Mouse (Mus musculus): ENCODE data around the gene Cd7. TPM values are rescaled to one million over a fixed set of nuclear protein-coding genes. Genes with fewer than 3 reads are reported as not detected.

Gene Cd7
- polyA plus RNA-seq, 1 experiment from 2014 or later = 0.74 TPM

DNA sequence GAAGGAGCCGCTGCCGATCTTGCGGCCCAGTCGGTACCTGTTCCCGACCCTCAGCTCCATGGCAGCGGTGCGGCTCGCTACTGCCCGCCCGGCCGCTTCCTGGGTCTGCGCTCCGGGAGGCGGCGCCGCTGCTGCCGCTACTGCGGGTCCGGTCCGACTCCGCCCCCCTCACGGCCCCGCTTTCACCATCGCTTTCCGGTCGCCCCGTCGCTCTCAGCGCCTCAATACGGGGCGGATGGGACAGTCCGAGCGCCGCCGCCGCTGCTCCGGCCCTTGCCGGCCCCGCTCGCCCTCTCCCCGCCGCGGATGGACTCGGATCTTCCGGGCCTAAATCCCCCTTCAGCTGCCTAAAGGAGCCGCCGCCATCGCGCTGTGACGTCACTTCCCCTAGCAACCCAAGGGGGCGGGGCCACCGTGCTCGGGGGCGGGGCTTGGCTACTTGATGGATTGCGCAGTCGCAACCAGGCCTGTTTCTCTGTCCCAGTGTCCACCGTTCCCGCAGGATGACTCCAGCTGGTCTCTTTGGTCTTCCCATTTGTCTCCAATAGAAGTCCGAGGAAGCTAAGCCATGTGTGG lies 48.2 kb downstream of the Cd7 start, which contains the start of gene Csnk1d:
Gene Csnk1d (minus strand): TSS at position 380 of the 576 bp plus-strand sequence.
- Histone ChIP-seq H3K27me3 (no peaks in the 10 kb centered on the region), H3K27ac (peak within 1 kb of the TSS; percentile 96), H3K4me2 (peak within 1 kb of the TSS; percentile 69), H3K4me3 (peak within 1 kb of the TSS; percentile 96), H3K9me3 (replicated peaks) (no peaks in the 10 kb centered on the region), H3K36me3 (peaks cover 1% of the 10 kb centered on the region; the same call in 1 of the 2 replicates), H3K4me1 (replicated peaks) (peaks cover 54% of the 10 kb centered on the region), H3K9ac (peak within 1 kb of the TSS; percentile 100)
- WGBS = under 1% methylated on average over 58 of the region's 59 CpGs
- ATAC-seq (replicated peaks; ENCODE audit: insufficient number of reproducible peaks, insufficient read depth, low FRiP score, low read depth) = peak; percentile 88

GRCm38 (mm10) chr11:120990126-120990781 lies 49.0 kb downstream of the Cd7 start:
- peaks cover 53% of the 10 kb centered on the region for H3K4me1 ChIP-seq (replicated peaks)
- peak; percentile 54 for ATAC-seq (replicated peaks; ENCODE audit: insufficient number of reproducible peaks, insufficient read depth, low FRiP score, low read depth)

GRCm38 (mm10) chr11:120989523-120989922 lies 49.7 kb downstream of the Cd7 start:
- Histone ChIP-seq H3K9me3 (replicated peaks) (no peaks in the 10 kb centered on the region), H3K4me1 (replicated peaks) (peaks cover 59% of the 10 kb centered on the region), H3K27ac (peak overlapping the region; percentile 96), H3K36me3 (peaks cover 8% of the 10 kb centered on the region; the same call in 1 of the 2 replicates), H3K4me2 (peak overlapping the region; percentile 69), H3K27me3 (no peaks in the 10 kb centered on the region), H3K4me3 (peak overlapping the region; percentile 96), H3K9ac (peak overlapping the region; percentile 100)
- WGBS = 12% methylated on average over 1 of the region's 1 CpGs
- no peak for ATAC-seq (replicated peaks; ENCODE audit: insufficient number of reproducible peaks, insufficient read depth, low FRiP score, low read depth)

More at GRCm38 (mm10) chr11:120990126-120990781, 49.0 kb downstream of the Cd7 start:
- peak overlapping the region; percentile 96 for H3K4me3 ChIP-seq
- peaks cover 8% of the 10 kb centered on the region; the same call in 1 of the 2 replicates for H3K36me3 ChIP-seq
- peak overlapping the region; percentile 96 for H3K27ac ChIP-seq
- no peaks in the 10 kb centered on the region for H3K9me3 ChIP-seq (replicated peaks)
- H3K9ac ChIP-seq = peak overlapping the region; percentile 100
- WGBS = 2% methylated on average over 28 of the region's 35 CpGs
- no peaks in the 10 kb centered on the region for H3K27me3 ChIP-seq
- peak overlapping the region; percentile 69 for H3K4me2 ChIP-seq

- no peak overlapping the region; the same call in 1 of the 2 replicates for H3K4me3 ChIP-seq
- peaks cover 57% of the 10 kb centered on the region for H3K4me1 ChIP-seq (replicated peaks)
- no peaks in the 10 kb centered on the region for H3K27me3 ChIP-seq
- H3K9ac ChIP-seq = 0 out of 2 replicates have a peak overlapping the region, but pooled peaks have one; percentile 11
- no peaks in the 10 kb centered on the region for H3K9me3 ChIP-seq (replicated peaks)
- ATAC-seq (replicated peaks; ENCODE audit: insufficient number of reproducible peaks, insufficient read depth, low FRiP score, low read depth) = no peak
- H3K4me2 ChIP-seq = peak overlapping the region; percentile 69
- WGBS = 60% methylated on average over 4 of the region's 4 CpGs
- H3K27ac ChIP-seq = no peak overlapping the region
- peaks cover 8% of the 10 kb centered on the region; the same call in 1 of the 2 replicates for H3K36me3 ChIP-seq
These were observed 50.8 kb downstream of the Cd7 start for GRCm38 (mm10) chr11:120988410-120988809.

GRCm38 (mm10) chr11:120987608-120988007 lies 51.6 kb downstream of the Cd7 start:
- Histone ChIP-seq H3K4me3 (no peak overlapping the region), H3K36me3 (peaks cover 15% of the 10 kb centered on the region), H3K9ac (peak overlapping the region; percentile 13; the same call in 1 of the 2 replicates), H3K27me3 (no peaks in the 10 kb centered on the region), H3K4me1 (replicated peaks) (peaks cover 54% of the 10 kb centered on the region), H3K9me3 (replicated peaks) (no peaks in the 10 kb centered on the region), H3K4me2 (no peak overlapping the region), H3K27ac (peak overlapping the region; percentile 21; the same call in 1 of the 2 replicates)
- ATAC-seq (replicated peaks; ENCODE audit: insufficient number of reproducible peaks, insufficient read depth, low FRiP score, low read depth) = no peak
- 69% methylated on average over 3 of the region's 3 CpGs for WGBS

Other genes starting within 250 kb of the Cd7 start
- gene Dus1l, start 243.0 kb downstream of the Cd7 start, polyA plus RNA-seq (2015; fragmentation: Nextera tagmentation; extraction: Ambion mirVana) = 36.9 and 50.0 TPM in 2 replicates
- 17.0 and 31.7 TPM in 2 replicates for gene Fasn, start 214.9 kb downstream of the Cd7 start, polyA plus RNA-seq (2015; fragmentation: Nextera tagmentation; extraction: Ambion mirVana)
- 3.5 and 4.5 TPM in 2 replicates for gene Ccdc57, start 106.5 kb downstream of the Cd7 start, polyA plus RNA-seq (2015; fragmentation: Nextera tagmentation; extraction: Ambion mirVana)
- 158 and 159 TPM in 2 replicates for gene Slc16a3, start 90.9 kb downstream of the Cd7 start, polyA plus RNA-seq (2015; fragmentation: Nextera tagmentation; extraction: Ambion mirVana)
- 59.5 and 79.0 TPM in 2 replicates for gene Csnk1d, start 48.1 kb downstream of the Cd7 start, polyA plus RNA-seq (2015; fragmentation: Nextera tagmentation; extraction: Ambion mirVana)
- not detected in 2 replicates for gene Sectm1b, start 24.2 kb upstream of the Cd7 start, polyA plus RNA-seq (2015; fragmentation: Nextera tagmentation; extraction: Ambion mirVana)
- 0.30 TPM in 1 of 2 replicates, not detected in the other for gene Sectm1a, start 41.8 kb upstream of the Cd7 start, polyA plus RNA-seq (2015; fragmentation: Nextera tagmentation; extraction: Ambion mirVana)
- not detected in 2 replicates for gene Tex19.2, start 79.3 kb upstream of the Cd7 start, polyA plus RNA-seq (2015; fragmentation: Nextera tagmentation; extraction: Ambion mirVana)
- gene Tex19.1, start 106.7 kb upstream of the Cd7 start, polyA plus RNA-seq (2015; fragmentation: Nextera tagmentation; extraction: Ambion mirVana) = 0.10 TPM in 1 of 2 replicates, not detected in the other
- not detected in 2 replicates for gene Uts2r, start 120.9 kb upstream of the Cd7 start, polyA plus RNA-seq (2015; fragmentation: Nextera tagmentation; extraction: Ambion mirVana)
- gene Hexdc, start 165.0 kb upstream of the Cd7 start, polyA plus RNA-seq (2015; fragmentation: Nextera tagmentation; extraction: Ambion mirVana) = 7.3 and 9.2 TPM in 2 replicates
- 26.4 and 29.8 TPM in 2 replicates for gene Ogfod3, start 165.3 kb upstream of the Cd7 start, polyA plus RNA-seq (2015; fragmentation: Nextera tagmentation; extraction: Ambion mirVana)
- 19.1 and 29.7 TPM in 2 replicates for gene Cybc1, start 189.9 kb upstream of the Cd7 start, polyA plus RNA-seq (2015; fragmentation: Nextera tagmentation; extraction: Ambion mirVana)
- 52.4 and 65.6 TPM in 2 replicates for gene Narf, start 197.8 kb upstream of the Cd7 start, polyA plus RNA-seq (2015; fragmentation: Nextera tagmentation; extraction: Ambion mirVana)
- 5.7 and 8.2 TPM in 2 replicates for gene Foxk2, start 220.6 kb upstream of the Cd7 start, polyA plus RNA-seq (2015; fragmentation: Nextera tagmentation; extraction: Ambion mirVana)

Measured in heart, embryonic 15.5 days (tissue).